Mouse (Mus musculus): Measurements from ENCODE around the gene Pwp1. TPM values are rescaled to one million over a fixed set of nuclear protein-coding genes. Genes with fewer than 3 reads are reported as not detected.
"Not testable (repeated sequence)": the region's sequence is repeated elsewhere in the genome, so short reads cannot be mapped to it uniquely, and the experiment has no call there.

Pwp1 gene
- 113 and 121 TPM in 2 replicates for polyA plus RNA-seq (2016; fragmentation: Nextera tagmentation; extraction: Ambion mirVana)

- peak; percentile 72 for DNase-seq (ENCODE audit: low spot score)
- H3K27me3 ChIP-seq (ENCODE audit: low read depth, poor library complexity, severe bottlenecking), result not testable (repeated sequence)
- H3K27ac ChIP-seq, result peak within 1 kb of the TSS; percentile 91
These were observed at the start of gene Pwp1 for GRCm38 (mm10) chr10:85829085-85829853. Gene Pwp1, plus strand, starts transcription at chr10:85829494.

DNA sequence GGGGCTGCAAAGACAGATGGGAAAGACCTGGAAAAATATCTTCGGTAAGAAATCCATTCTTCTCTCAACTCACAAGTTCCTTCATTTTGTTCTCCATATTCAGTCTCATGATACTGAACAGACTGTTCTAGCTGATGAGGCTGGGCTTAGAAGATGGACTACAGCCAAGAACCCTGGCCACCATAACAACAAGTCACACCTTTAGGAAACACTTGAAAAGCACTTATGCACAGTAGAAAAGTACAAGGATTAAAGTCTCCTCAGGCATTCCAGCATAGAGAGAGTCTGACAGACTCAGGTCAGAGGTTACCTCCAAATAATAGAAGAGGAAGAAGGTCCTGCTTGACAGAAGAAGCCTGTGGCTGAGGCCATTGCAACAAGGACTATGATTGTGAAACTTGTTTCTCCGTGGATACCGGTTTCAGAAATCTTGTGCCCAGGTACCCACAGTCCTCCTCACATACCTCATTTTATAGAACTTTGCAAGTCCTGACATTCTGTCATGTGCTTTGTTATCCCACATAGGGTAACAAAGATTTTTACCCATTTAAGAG lies 7.1 kb upstream of the Pwp1 start:
- not testable (repeated sequence) for H3K27ac ChIP-seq; H3K4me1 ChIP-seq; H3K4me3 ChIP-seq; H3K27me3 ChIP-seq (ENCODE audit: low read depth, poor library complexity, severe bottlenecking); H3K9me3 ChIP-seq (replicated peaks); DNase-seq (ENCODE audit: low spot score); H3K36me3 ChIP-seq
- 90% methylated on average over 1 of the region's 3 CpGs for WGBS

More at GRCm38 (mm10) chr10:85829085-85829853, at the start of gene Pwp1:
- 4% methylated on average over 49 of the region's 49 CpGs for WGBS
- peak within 1 kb of the TSS; percentile 60 for H3K4me3 ChIP-seq
- H3K36me3 ChIP-seq; H3K9me3 ChIP-seq (replicated peaks); H3K4me1 ChIP-seq: not testable (repeated sequence)

DNA sequence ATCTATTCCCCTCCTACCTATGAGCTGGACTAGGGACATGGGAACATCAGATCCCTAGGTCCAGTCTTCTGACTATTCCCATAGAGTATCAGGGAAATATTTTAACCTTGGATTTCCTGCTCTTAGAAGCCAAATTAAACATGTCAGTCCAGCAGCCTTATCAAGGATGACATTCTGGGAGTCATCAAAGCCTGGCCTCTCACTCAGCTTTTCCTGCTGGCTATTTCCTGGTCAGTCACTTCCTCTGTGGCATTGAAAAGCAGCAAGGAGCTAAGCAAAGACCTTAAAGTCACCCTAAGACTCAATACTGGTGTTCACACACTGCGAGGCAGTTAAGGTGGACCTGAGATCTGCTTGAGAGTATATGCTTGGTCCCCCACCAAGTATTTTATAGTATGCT lies 5.5 kb upstream of the Pwp1 start:
- not testable (repeated sequence) for H3K36me3 ChIP-seq; H3K27me3 ChIP-seq (ENCODE audit: low read depth, poor library complexity, severe bottlenecking); DNase-seq (ENCODE audit: low spot score); H3K4me3 ChIP-seq; H3K27ac ChIP-seq; H3K4me1 ChIP-seq; H3K9me3 ChIP-seq (replicated peaks)
- 74% methylated on average over 1 of the region's 1 CpGs for WGBS

- not testable (repeated sequence) for H3K27me3 ChIP-seq (ENCODE audit: low read depth, poor library complexity, severe bottlenecking); H3K36me3 ChIP-seq; H3K4me1 ChIP-seq; H3K9me3 ChIP-seq (replicated peaks)
- Histone ChIP-seq H3K4me3 (peak overlapping the region; percentile 60; the same call in 1 of the 2 replicates), H3K27ac (peak overlapping the region; percentile 91; the same call in 1 of the 2 replicates)
- 56% methylated on average over 5 of the region's 5 CpGs for WGBS
- DNase-seq (ENCODE audit: low spot score), result peak; percentile 30
These were observed 591 bp upstream of the Pwp1 start for GRCm38 (mm10) chr10:85828722-85829084.

DNA sequence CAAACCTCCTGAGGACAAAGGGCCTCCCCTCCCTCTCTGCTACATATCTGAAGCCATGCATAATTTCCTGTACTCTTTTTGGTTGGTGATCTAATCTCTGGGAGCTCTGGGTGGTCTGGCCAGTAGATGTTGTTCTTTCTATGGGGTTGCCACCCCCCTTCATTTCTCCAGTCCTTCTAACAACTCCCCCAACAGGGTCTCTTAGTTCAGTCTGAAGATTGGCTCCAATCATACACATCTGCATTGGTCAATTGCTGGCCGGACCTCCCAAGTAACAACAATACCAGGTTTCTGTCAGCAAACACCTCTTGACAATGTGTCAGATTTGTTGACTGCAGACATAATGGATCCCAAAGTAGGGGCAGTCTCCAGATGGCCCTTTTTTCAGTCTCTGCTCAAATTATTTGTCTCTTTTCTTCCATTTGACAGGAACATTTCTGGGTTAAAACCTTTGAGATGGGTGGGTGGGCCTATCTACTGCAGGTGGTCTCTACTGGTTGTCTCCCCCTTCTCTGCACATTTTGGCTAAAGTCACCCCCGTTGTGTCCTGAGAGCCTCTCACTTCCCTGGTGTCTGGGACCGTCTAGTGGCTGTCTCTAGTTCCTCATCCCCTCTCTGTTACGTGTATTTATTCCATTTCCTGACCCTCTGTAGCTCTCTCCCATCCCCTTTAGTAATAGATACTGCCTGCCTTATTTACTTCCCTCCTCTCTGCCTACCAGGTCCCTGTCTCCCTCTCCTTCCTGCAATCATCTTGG lies 17.0 kb downstream of the Pwp1 start:
- 75% methylated on average over 4 of the region's 4 CpGs for WGBS

DNA sequence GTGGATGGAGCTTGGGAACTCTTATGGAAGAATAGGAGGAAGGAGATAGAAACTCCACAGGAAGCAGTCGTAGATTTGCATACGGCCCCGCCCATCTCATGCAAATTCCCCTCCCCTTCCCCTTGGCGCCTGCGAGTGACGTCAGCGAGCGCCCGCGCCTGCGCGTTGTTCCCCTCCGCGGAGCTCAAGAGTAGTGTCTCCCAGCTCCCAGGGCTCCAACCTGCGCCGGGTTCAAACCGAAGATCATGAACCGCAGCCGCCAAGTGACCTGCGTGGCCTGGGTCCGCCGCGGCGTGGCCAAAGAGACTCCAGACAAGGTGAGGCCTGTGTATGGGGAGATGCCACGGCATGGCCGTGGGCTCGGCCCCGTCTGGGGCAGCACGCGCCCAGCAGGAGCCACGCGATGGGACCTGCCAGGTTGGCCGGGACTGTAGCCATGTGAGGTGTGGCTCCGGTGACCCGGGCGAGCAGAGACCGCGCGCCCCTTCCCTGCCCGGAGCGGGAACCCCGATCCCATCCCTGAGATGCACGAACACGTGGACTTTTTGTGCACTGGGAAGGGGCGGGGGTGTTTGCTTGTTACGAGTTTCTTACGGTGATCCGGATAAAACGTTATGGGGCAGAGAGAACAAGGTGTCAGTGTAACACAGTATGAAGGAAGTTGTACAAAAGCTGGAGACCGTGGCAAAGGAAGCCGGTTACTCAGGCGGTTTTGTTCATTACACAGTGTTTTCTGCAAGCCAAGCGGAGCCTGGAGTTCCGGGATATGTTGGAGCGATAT lies 42.6 kb downstream of the Pwp1 start:
- peak overlapping the region; percentile 98 for H3K4me3 ChIP-seq
- H3K36me3 ChIP-seq, result peaks cover 30% of the 10 kb centered on the region
- H3K9me3 ChIP-seq (replicated peaks), result no peaks in the 10 kb centered on the region
- H3K27ac ChIP-seq, result peak overlapping the region; percentile 86
- no peaks in the 10 kb centered on the region for H3K27me3 ChIP-seq (ENCODE audit: low read depth, poor library complexity, severe bottlenecking)
- under 1% methylated on average over 55 of the region's 55 CpGs for WGBS
- H3K4me1 ChIP-seq, result peaks cover 11% of the 10 kb centered on the region
- DNase-seq (ENCODE audit: low spot score), result peak; percentile 94

More for the DNA sequence above, 17.0 kb downstream of the Pwp1 start:
- H3K27me3 ChIP-seq (ENCODE audit: low read depth, poor library complexity, severe bottlenecking), result no peaks in the 10 kb centered on the region
- no peaks in the 10 kb centered on the region for H3K4me1 ChIP-seq
- no peak overlapping the region for H3K4me3 ChIP-seq
- DNase-seq (ENCODE audit: low spot score), result no peak
- no peaks in the 10 kb centered on the region for H3K36me3 ChIP-seq
- H3K27ac ChIP-seq, result no peak overlapping the region
- no peaks in the 10 kb centered on the region for H3K9me3 ChIP-seq (replicated peaks)

DNA sequence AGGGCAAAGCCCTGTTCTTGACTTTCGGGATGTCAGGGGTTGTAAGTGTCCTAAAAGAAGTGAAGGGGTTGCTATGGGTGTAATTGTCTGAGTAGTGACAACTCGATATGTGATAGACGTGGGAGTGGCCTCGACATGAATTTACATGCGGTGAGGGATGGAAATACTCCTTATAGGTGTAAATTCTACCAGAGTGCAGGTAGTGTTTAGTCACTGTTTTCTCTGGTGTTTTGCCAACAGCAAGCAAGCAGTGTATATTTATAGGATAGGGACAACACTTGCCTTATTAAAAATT lies 43.1 kb downstream of the Pwp1 start:
- no peaks in the 10 kb centered on the region for H3K27me3 ChIP-seq (ENCODE audit: low read depth, poor library complexity, severe bottlenecking)
- H3K36me3 ChIP-seq, result peaks cover 35% of the 10 kb centered on the region
- peaks cover 11% of the 10 kb centered on the region for H3K4me1 ChIP-seq
- H3K9me3 ChIP-seq (replicated peaks), result no peaks in the 10 kb centered on the region
- no peak for DNase-seq (ENCODE audit: low spot score)
- 6% methylated on average over 5 of the region's 5 CpGs for WGBS
- H3K27ac ChIP-seq, result peak overlapping the region; percentile 86
- peak overlapping the region; percentile 98 for H3K4me3 ChIP-seq

GRCm38 (mm10) chr10:85873861-85874544 lies 44.7 kb downstream of the Pwp1 start:
- Histone ChIP-seq H3K9me3 (replicated peaks) (no peaks in the 10 kb centered on the region), H3K4me1 (peaks cover 11% of the 10 kb centered on the region)
- WGBS, result 93% methylated on average over 13 of the region's 13 CpGs

GRCm38 (mm10) chr10:85875812-85876211 lies 46.5 kb downstream of the Pwp1 start:
- Histone ChIP-seq H3K4me1 (peaks cover 11% of the 10 kb centered on the region), H3K4me3 (no peak overlapping the region), H3K36me3 (peaks cover 69% of the 10 kb centered on the region), H3K9me3 (replicated peaks) (no peaks in the 10 kb centered on the region), H3K27me3 (ENCODE audit: low read depth, poor library complexity, severe bottlenecking) (no peaks in the 10 kb centered on the region), H3K27ac (no peak overlapping the region)
- DNase-seq (ENCODE audit: low spot score), result no peak
- WGBS, result 91% methylated on average over 5 of the region's 5 CpGs

More at GRCm38 (mm10) chr10:85873861-85874544, 44.7 kb downstream of the Pwp1 start:
- no peak for DNase-seq (ENCODE audit: low spot score)
- Histone ChIP-seq H3K27ac (no peak overlapping the region), H3K4me3 (no peak overlapping the region), H3K27me3 (ENCODE audit: low read depth, poor library complexity, severe bottlenecking) (no peaks in the 10 kb centered on the region), H3K36me3 (peaks cover 51% of the 10 kb centered on the region)

DNA sequence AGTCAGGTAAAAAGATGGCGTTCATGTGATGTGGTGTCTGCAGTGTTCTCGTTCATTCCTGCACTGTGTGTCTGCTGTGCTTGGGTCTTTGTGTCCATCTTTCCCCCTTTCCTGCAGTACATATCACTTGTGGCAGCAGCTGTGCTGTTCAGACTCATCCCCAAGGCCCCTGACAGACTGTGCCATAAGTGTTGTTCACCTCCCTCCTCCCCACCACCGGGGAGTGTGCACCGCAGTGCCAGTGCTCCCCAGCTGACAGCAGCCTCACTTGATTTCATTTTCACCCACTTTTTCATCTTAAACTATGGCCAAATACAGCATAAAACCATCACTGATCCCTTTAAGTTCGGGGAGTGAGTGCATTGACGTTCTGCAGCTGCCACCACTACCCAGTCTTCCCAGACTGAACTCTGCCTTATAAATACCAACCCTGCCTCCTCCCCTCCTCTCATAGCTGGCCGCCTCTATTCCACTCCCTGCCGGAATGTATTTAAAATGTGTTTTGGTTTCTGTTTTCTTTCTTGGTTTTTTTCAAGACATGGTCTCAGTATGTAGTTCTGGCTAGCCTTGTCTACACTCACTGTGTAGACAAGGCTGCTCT lies 50.7 kb downstream of the Pwp1 start:
- DNase-seq (ENCODE audit: low spot score), result no peak
- WGBS, result 93% methylated on average over 8 of the region's 8 CpGs
- no peak overlapping the region for H3K27ac ChIP-seq
- no peak overlapping the region for H3K4me3 ChIP-seq
- H3K4me1 ChIP-seq, result no peaks in the 10 kb centered on the region
- H3K9me3 ChIP-seq (replicated peaks), result no peaks in the 10 kb centered on the region
- H3K27me3 ChIP-seq (ENCODE audit: low read depth, poor library complexity, severe bottlenecking), result no peaks in the 10 kb centered on the region
- peaks cover 99% of the 10 kb centered on the region for H3K36me3 ChIP-seq

DNA sequence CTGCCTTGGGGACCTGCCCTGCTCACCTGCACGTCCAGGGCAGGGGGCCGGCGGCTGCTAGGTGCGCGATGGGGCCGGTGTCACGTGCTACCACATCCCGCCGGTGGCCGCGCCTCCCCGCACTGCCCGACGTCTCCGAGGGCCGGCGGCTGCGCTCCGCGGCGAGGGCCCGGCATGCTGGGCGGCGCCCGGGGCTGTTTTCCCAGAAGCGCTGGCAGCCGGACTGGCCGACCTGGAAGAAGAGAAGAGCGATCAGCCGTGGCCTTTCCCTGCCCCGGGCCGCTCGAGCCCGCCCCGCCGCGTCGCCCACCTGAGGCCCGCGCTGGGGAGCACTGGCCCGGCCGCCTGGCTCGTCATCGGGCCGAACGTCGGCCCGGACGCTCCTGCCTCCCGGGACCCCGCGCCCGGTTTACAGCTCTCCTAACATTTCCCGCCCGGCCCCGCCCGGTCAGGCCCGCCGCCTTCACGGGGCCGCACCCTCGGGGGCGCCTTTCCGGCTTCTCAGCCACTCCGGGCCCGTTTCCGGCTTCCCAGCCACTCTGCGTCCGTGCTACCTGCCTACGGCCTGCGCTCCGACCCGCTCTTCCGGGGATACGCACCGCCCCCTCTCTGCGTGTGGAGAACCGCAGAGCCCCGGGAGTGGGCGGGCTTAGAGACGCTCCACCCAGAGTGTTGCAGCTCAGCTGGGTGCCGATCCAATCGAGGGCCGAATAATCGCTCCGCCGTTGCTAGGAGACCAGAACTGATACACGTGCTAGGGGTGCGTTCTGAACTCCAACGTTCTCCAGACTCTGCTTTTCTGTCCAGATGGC lies 87.4 kb downstream of the Pwp1 start, which contains the start of gene Prdm4:
Gene Prdm4, minus strand, starts transcription at position 645 of the 812 bp plus-strand sequence.
- Histone ChIP-seq H3K27ac (peak within 1 kb of the TSS; percentile 93), H3K9me3 (replicated peaks) (no peaks in the 10 kb centered on the region), H3K4me1 (peaks cover 16% of the 10 kb centered on the region), H3K36me3 (peaks cover 32% of the 10 kb centered on the region), H3K27me3 (ENCODE audit: low read depth, poor library complexity, severe bottlenecking) (no peaks in the 10 kb centered on the region), H3K4me3 (peak within 1 kb of the TSS; percentile 90)
- WGBS, result 0% methylated on average over 90 of the region's 90 CpGs
- DNase-seq (ENCODE audit: low spot score), result peak; percentile 99
